Mouse (Mus musculus) layer of hippocampus, postnatal 36 days (tissue): ENCODE measurements at regions not wholly inside any gene's neighbourhood (a gene's known extent, or its start where the extent isn't known, plus 50 kb on each side); places are given as distances from the start of the nearest gene placed in this dataset.
"Not testable (repeated sequence)": the region's sequence is repeated elsewhere in the genome, so short reads cannot be mapped to it uniquely, and the experiment has no call there.

Experiments used
- DNase-seq, 2 experiments: peaks; one replicate each; pipeline ENCODE4 v3.0.0; 2022

- DNase-seq: no peak
Measured at GRCm38 (mm10) chr7:36218386-36218785, 415.6 kb upstream of the Zfp507 start.

DNA sequence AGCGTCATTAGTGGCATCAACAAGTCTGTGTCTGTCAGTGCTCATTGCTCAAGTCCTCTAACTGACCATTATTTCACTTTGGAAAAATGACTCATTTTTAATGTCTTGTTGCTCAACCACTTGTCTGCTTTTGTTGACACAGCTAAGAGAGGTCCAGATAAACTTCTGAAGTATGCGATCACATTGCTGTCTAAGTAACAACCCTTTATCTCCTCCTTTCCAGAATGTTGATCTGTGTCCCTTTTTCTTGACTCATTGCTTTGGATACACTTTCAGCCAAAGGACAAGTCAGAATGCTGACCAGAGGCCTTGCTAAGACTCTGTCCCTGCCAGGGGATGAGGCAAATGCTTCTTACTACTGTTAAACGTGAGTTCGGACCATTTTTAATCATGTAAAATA is 407.2 kb upstream of the Zfp507 start:
- DNase-seq: no peak

DNA sequence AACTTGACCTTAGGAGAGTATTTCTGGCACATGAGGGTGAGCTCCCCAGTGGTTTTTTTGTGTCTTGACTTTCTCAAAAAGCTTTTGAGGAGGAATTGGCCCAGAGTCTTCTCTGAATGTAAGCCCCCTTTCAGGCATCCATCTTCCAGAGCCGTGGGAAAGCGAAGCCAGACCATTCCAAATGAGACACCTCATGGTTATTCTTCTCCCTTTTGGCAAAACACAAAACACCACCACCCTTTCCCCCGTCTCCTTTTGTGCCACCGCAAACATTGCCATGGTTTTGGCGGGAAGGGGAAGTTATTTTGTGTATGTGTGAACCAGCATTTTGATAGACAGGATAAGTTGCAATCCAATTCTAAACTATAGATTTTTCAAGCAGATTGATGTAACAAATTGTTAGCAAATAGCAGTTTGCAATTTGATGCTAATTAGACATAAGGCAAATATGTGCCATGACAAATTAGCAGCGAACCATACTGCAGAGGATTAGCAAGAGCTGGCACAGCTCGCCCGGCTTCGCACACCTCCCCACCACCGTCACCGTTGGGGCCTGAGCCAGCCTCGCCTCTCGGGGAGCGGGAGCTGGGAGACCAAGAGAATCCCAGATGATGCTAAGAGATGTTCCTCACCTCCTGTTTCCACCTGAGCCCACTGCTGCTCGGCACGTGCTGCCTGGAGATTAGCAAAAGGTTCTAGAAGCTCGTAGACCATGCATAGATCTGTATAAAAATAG is 404.9 kb upstream of the Zfp507 start:
- peak; percentile 25 to 28 for DNase-seq

GRCm38 (mm10) chr7:36198091-36198700 is 395.4 kb upstream of the Zfp507 start:
- DNase-seq: no peak

DNA sequence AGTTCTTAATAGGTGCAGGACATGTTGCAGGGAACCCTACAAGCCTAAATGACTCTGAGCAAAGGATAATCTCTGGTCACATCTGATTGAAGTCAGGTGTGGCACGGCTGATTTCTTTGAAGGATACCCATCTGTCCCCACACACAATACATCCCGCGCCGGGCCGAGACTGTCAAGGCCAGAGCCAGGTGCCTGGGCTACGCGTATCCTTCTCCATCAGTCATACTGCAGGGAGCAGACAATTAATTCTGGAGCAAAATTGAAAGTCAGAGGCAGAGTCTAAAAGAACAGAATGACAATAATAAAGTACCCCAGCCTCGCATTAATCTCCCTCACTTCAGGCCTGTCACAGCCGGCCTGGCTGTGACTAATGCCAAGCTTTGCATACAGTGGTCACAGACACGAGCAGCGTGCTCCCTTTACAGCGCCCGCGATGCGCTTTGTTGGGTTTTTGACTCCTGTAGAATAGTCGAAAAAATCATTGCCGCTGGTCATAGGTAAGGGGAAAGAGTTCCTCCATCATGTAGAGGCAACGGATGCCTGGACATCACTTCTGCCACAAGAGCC is 393.4 kb upstream of the Zfp507 start:
- no peak for DNase-seq

- no peak for DNase-seq
Measured at GRCm38 (mm10) chr7:36192645-36193044, 389.8 kb upstream of the Zfp507 start.

GRCm38 (mm10) chr7:36177947-36178346 is 375.1 kb upstream of the Zfp507 start:
- no peak for DNase-seq

GRCm38 (mm10) chr7:36175296-36175695 is 372.5 kb upstream of the Zfp507 start:
- peak; percentile 27 to 30 for DNase-seq

GRCm38 (mm10) chr7:36172511-36172910 is 369.7 kb upstream of the Zfp507 start:
- DNase-seq: not testable (repeated sequence)

DNA sequence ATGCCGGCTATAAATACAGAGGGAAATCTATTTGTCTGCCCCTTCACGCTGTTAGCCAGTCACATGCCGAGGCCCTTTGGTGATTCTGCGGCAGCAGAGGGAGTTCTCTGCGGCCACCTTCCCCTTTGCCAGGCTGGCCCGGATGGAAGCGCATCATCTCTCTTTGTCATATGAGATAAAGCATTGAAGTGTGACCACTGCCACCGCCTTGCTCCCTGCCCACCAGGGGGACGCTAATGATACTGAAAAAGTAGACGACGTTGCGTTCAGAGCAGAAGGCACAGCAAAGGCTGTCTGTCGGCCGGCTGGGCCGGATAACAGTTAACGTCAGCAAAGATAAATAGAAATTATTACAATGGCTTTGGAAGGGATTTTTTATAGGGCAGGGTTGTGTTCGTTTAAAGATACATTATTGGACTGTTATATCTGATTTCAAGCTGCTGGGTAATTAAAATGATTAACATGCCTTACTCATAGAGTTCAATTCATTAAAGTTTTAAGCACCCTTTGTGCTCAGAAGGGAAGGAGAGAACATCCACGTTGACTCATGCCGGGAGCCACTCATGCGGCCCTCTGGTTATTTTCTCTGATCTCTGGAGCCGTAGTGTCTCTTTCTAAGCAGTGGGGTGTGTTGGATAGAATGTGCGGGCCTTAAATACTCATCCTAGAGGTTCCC is 354.6 kb upstream of the Zfp507 start:
- DNase-seq: no peak

DNA sequence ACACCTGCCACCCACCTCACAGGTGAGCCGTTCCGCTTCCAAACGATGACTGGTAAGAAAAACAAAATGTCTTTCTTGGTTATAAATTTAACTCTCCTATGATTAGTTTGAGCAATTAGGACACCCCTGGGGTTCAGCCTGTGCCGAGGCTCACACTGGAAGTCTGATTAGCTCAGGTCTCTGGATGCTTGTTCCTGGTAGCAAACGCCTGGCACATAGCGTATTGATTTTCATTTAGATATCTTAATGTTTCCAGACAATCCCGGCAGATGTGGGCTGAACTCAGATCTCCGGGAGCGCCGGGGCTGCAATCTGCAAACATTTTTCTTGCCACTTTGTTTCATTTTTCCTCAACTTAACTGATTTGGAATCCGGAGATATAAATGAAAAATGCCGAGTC is 353.8 kb upstream of the Zfp507 start:
- DNase-seq: no peak

GRCm38 (mm10) chr7:36155576-36155975 is 352.8 kb upstream of the Zfp507 start:
- no peak for DNase-seq

GRCm38 (mm10) chr7:36155159-36155558 is 352.4 kb upstream of the Zfp507 start:
- no peak for DNase-seq

DNA sequence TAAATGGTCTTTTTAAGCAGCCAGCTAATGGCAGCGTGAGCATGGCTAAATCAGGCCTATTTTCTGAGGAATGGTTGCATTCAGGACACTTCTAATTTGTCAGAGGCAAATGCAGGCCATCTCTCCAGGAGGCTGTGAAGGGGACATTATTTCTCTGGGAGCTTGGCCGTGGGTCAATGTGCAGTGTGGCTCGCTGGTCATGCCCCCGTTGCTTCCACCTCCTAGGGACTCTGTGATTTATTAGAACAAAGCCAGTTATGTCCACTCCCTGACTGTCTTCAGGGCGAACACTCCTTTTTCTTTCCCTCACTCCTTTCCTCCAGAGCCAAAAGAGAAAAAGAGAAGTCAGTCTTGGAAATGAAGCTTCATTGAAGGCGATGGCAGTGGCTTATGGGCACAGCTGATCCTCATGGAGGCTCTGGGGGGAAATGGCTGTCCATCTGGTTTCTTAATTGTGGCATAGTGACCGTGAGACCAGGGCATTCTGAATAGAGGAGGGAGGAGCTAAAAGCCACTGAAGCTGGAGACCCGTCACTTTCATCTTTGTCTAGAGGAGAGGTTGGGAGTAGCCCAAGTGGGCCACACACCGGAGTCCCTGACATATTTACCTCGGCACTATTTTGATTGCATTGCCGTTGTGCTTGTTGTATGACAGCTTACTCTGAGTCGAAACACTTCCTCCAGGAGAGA is 348.2 kb upstream of the Zfp507 start:
- DNase-seq: no peak

- DNase-seq: no peak
Measured at GRCm38 (mm10) chr7:36136571-36136970, 333.8 kb upstream of the Zfp507 start.

GRCm38 (mm10) chr7:36134557-36134956 is 331.8 kb upstream of the Zfp507 start:
- DNase-seq: no peak

GRCm38 (mm10) chr7:36133658-36134143 is 330.9 kb upstream of the Zfp507 start:
- no peak for DNase-seq

- DNase-seq: no peak
Measured at GRCm38 (mm10) chr7:36133026-36133425, 330.2 kb upstream of the Zfp507 start.

GRCm38 (mm10) chr7:36132569-36132968 is 329.8 kb upstream of the Zfp507 start:
- DNase-seq: no peak

DNA sequence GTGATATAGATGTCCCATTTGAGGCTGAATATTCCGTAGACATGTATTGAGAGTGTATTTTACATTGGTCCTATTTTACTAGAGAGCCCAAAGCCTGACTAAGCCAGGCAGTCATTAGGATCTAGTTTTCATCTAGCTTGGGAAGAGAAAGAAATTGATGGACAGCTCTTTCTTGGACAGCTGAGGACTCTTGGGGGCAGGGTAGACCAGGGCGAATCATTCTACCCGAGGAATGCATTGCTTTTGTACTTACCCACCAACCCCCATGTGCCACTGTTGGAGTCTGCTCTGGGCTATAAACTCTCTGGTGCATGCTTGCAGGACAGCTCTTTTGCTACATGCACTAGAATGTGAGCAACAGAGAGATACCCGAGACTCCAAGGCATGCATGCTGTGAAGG is 294.3 kb upstream of the Zfp507 start:
- DNase-seq: no peak

DNA sequence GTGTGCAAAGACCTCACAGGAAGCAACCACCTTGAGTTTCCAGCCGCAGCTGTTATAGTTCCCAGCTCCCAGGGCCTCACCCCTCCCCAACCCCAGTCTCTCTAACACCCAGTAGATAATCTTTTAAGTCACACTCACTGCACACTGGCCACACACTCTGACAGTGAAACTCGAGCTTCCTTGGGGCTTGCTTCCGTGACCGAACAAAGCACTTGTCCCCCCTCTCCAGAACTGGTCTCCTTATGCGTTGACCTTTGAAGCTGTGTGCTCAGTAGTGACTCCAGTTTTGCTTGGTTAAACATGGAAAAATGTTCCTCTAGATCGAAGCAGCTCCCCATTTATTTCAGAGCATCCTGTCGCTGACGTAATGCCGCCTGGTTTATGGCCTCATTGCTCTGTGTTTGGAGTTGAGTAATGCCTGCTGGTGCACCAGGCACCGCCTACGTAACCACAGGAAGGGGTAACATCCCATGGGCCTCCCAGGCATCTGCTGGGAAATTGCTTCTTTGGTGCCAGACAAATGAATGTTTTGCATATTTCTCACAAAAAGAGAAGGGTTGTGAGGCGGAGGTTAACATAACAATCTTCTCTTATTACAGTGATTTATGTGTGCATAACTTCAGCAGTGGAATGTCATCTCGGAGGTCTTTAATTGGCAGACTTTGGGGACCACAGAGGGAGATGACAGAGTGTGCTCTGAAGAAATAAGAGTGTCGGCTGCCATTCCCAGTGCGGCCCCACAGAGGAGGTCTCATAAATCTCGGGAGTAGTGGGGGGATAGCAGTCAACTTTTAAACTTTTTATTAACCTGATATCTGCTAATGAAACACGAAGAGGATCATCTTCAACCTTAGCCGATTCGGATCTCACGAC is 292.7 kb upstream of the Zfp507 start:
- peak; percentile 12 to 20 for DNase-seq

DNA sequence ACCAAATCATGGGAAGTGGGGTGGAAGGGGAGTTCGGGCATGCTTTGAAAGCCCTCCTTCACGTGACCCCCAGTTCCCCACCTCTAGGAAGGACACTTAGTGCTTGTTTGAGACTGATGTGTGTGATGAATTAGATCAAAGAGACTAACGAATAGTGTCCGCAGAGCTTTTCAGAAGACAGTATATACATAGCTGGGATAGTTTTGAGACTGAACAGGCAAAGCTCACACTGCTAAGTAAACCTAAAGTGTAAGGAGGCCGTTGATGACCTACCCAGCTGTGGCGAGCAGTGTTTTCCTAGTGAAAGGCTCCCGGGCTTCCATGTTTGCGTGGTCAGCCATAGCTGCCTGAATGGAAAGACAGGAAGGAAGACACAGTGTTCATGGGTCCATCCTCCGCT is 288.3 kb upstream of the Zfp507 start:
- DNase-seq: no peak
